Mouse (Mus musculus) liver, adult 2 months (tissue): Measurements from ENCODE around the gene Prpsap1.

ENCODE experiments used
- CTCF ChIP-seq: fragments of 200-500 bp; IDR thresholded peaks from 2 replicates; pipeline ENCODE4 v1.5.1; 2011; ENCODE audit warnings: low read depth, low read length, control low read depth
- POLR2A ChIP-seq: fragments of 200-500 bp; IDR thresholded peaks from 2 replicates; pipeline ENCODE4 v1.6.1; 2011; ENCODE audit warnings: low read length, control low read depth; ENCODE audit not compliant: insufficient read depth; ENCODE audit errors: extremely low read depth

GRCm38 (mm10) chr11:116456234-116456633 lies 37.8 kb downstream of the Prpsap1 start:
- no peak for TF ChIP-seq CTCF
- TF ChIP-seq POLR2A: no peak
